Comparison of ENCODE assay signal across 8 mouse cellular contexts in the genomic region with DNA sequence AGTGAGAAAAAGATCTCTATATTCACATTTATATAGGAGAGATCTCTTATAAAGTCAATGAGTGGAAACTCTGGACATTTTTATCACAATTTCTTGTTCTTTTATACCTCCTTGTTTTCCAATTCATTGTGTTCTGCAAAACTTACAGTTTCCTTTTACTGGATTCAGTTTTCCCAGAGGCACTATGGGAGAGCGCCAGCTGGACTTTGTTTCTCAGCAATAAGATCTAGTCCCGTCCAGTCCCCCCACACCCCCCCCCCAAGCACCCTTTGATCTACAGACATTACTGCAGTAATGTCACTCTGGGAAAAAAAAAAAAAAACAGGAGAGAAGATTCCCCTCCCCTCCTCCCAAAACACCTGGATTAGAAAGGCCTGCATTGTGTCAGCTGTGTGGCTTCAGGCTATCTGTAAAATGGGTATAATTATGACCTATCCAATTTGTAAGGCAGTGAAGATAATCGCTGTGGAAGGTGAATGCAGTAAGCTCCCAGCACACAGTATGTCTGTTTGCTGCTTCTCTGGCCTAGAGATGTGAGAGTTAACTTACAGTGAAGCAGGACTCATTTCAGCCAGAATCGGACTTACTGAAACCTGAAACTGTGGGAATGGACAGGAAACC. TPM values are rescaled to one million over a fixed set of nuclear protein-coding genes. Genes with fewer than 3 reads are reported as not detected.
DNase-seq lines count a peak whose midpoint lies in the region; ATAC-seq and TF ChIP-seq lines count a peak whose summit lies in the region.

No protein-coding gene starts in this region.

- intact Hi-C loops in gastrocnemius, adult 2 months (cut with DNase I): no loop called here
- intact Hi-C loops in gastrocnemius, postnatal 36 days (cut with DNase I): loop anchor here (5.0 kb wide), 1 partner anchor 108 kb away; no protein-coding TSS in a partner anchor
- intact Hi-C loops in left cerebral cortex, postnatal 36 days (cut with DNase I): no loop called here

- H3K27ac ChIP-seq in gastrocnemius, adult 2 months: peak overlapping the region; percentile 94
- H3K27ac ChIP-seq in bone marrow, adult 2 months (ENCODE audit: control insufficient read depth, insufficient read depth, low read depth, low read length, poor library complexity): peak overlapping the region; percentile 71; the same call in 1 of the 2 replicates
- peak overlapping the region; percentile 90 for H3K27ac ChIP-seq in hindbrain, embryonic 15.5 days (replicated peaks)
- peak overlapping the region; percentile 94 for H3K27ac ChIP-seq in liver, postnatal 0 days (ENCODE audit: low read depth)

- WGBS in bone marrow, adult 2 months: 70% methylated on average over 4 of the region's 4 CpGs
- WGBS in hindbrain, embryonic 15.5 days: 33% methylated on average over 4 of the region's 4 CpGs
- 50% methylated on average over 4 of the region's 4 CpGs for whole genome bisulfite sequencing in liver, postnatal 0 days (ENCODE audit: insufficient replicate concordance)

- peak overlapping the region; percentile 84 for H3K4me2 ChIP-seq in hindbrain, embryonic 15.5 days
- H3K4me2 ChIP-seq in liver, postnatal 0 days (ENCODE audit: low read depth, low read length): peak overlapping the region; percentile 97

- DNase-seq in gastrocnemius, adult 2 months: no peak
- DNase-seq in gastrocnemius, postnatal 36 days: no peak
- DNase-seq in liver, postnatal 0 days: no peak
- DNase-seq in urinary bladder, postnatal 10 days (ENCODE audit: low spot score): no peak
- no peak for DNase-seq in left cerebral cortex, postnatal 36 days (ENCODE audit: low spot score in 2 of 2)
- DNase-seq in adrenal gland, postnatal 4 days (ENCODE audit: low spot score in 2 of 2): no peak

- no peak for ATAC-seq in hindbrain, embryonic 15.5 days (ENCODE audit: low FRiP score, low read depth)
- ATAC-seq in liver, postnatal 0 days: no peak

- TF ChIP-seq POLR2A in bone marrow, adult 2 months (IDR thresholded peaks at IDR 0.05; ENCODE audit: borderline replicate concordance, control insufficient read depth, low read depth, low read length): no peak

- peak overlapping the region; percentile 96 for H3K9ac ChIP-seq in hindbrain, embryonic 15.5 days
- H3K9ac ChIP-seq in liver, postnatal 0 days (replicated peaks): peak overlapping the region; percentile 93

- no peaks in the 10 kb centered on the region for H3K36me3 ChIP-seq in hindbrain, embryonic 15.5 days
- no peaks in the 10 kb centered on the region for H3K36me3 ChIP-seq in liver, postnatal 0 days (replicated peaks; ENCODE audit: insufficient read depth, low read length)

- no peak for TF ChIP-seq CTCF in gastrocnemius, adult 2 months (IDR thresholded peaks at IDR 0.05)
- no peak for TF ChIP-seq CTCF in bone marrow, adult 2 months (IDR thresholded peaks at IDR 0.05; ENCODE audit: control insufficient read depth, insufficient read depth, low read length)
- TF ChIP-seq CTCF in liver, postnatal 0 days (IDR thresholded peaks at IDR 0.05; ENCODE audit: low read depth): no peak

- peak overlapping the region; percentile 96 for H3K4me3 ChIP-seq in gastrocnemius, adult 2 months
- H3K4me3 ChIP-seq in bone marrow, adult 2 months (replicated peaks; ENCODE audit: control insufficient read depth, low read depth, low read length): peak overlapping the region; percentile 58
- H3K4me3 ChIP-seq in hindbrain, embryonic 15.5 days: peak overlapping the region; percentile 99
- H3K4me3 ChIP-seq in liver, postnatal 0 days (ENCODE audit: low read depth, low read length): peak overlapping the region; percentile 90

- H3K9me3 ChIP-seq in hindbrain, embryonic 15.5 days: no peaks in the 10 kb centered on the region
- no peaks in the 10 kb centered on the region for H3K9me3 ChIP-seq in liver, postnatal 0 days (ENCODE audit: low read length)

- no peaks in the 10 kb centered on the region for H3K27me3 ChIP-seq in hindbrain, embryonic 15.5 days
- H3K27me3 ChIP-seq in liver, postnatal 0 days (ENCODE audit: insufficient read depth, low read length): no peaks in the 10 kb centered on the region

- TF ChIP-seq EP300 in liver, postnatal 0 days (IDR thresholded peaks at IDR 0.05; ENCODE audit: low read depth): no peak

- no peaks in the 10 kb centered on the region; the same call in 1 of the 2 replicates for H3K4me1 ChIP-seq in bone marrow, adult 2 months (ENCODE audit: control insufficient read depth, insufficient read depth, low read length)
- peaks cover 17% of the 10 kb centered on the region for H3K4me1 ChIP-seq in hindbrain, embryonic 15.5 days (replicated peaks)
- peaks cover 12% of the 10 kb centered on the region for H3K4me1 ChIP-seq in liver, postnatal 0 days (ENCODE audit: insufficient read depth)

RNA-seq across cellular contexts. Expression of a gene that starts 0.7 kb away (rescaled TPM):
- 1 to 10 TPM; 6.1 to 6.3 TPM for total RNA-seq in gastrocnemius, adult 2 months (2021)
- 1 to 10 TPM; 6.0 to 6.7 TPM for total RNA-seq in gastrocnemius, postnatal 36 days (2021)
- polyA plus RNA-seq in bone marrow, adult 2 months (2011; ENCODE audit: insufficient read depth, insufficient read length, low replicate concordance, missing spikeins): 4.4 and 9.2 TPM in 2 replicates
- polyA plus RNA-seq in hindbrain, embryonic 15.5 days (2015; fragmentation: Nextera tagmentation; extraction: Ambion mirVana): 17.5 and 17.8 TPM in 2 replicates
- 1.0 and 1.5 TPM in 2 replicates for polyA plus RNA-seq in liver, postnatal 0 days (2015; fragmentation: Nextera tagmentation; extraction: Ambion mirVana)
- 10 to 100 TPM; 12.4 to 12.8 TPM for total RNA-seq in left cerebral cortex, postnatal 36 days (2021)
- 10 to 100 TPM; 34.8 to 41.4 TPM for total RNA-seq in adrenal gland, postnatal 4 days (2021)
